Mouse (Mus musculus) forelimb bud, embryonic 11.5 days (tissue): ENCODE measurements around the gene Gm20708.
"Not testable (repeated sequence)": the region's sequence is repeated elsewhere in the genome, so short reads cannot be mapped to it uniquely, and the experiment has no call there.

Source experiments
- DNase-seq: peaks from one replicate; pipeline ENCODE4 v3.0.0-alpha.2; 2012; ENCODE audit warnings: low read depth, low spot score

Gene Gm20708

GRCm38 (mm10) chr11:117832086-117832969, 22.9 kb downstream of the Gm20708 start:
- peak; percentile 70 for DNase-seq

- not testable (repeated sequence) for DNase-seq
Measured at GRCm38 (mm10) chr11:117833509-117833908, 24.0 kb downstream of the Gm20708 start.

- no peak for DNase-seq
Measured at GRCm38 (mm10) chr11:117834086-117834485, 24.6 kb downstream of the Gm20708 start.

- DNase-seq, result peak; percentile 44
Measured at GRCm38 (mm10) chr11:117836306-117836705, 26.8 kb downstream of the Gm20708 start.

GRCm38 (mm10) chr11:117838572-117838971, 29.1 kb downstream of the Gm20708 start:
- no peak for DNase-seq

GRCm38 (mm10) chr11:117839021-117839420, 29.6 kb downstream of the Gm20708 start:
- no peak for DNase-seq

- no peak for DNase-seq
Measured at GRCm38 (mm10) chr11:117840910-117841309, 31.4 kb downstream of the Gm20708 start.

GRCm38 (mm10) chr11:117843434-117843833, 34.0 kb downstream of the Gm20708 start:
- DNase-seq, result no peak

GRCm38 (mm10) chr11:117844997-117845396, 35.5 kb downstream of the Gm20708 start:
- no peak for DNase-seq

- no peak for DNase-seq
Measured at GRCm38 (mm10) chr11:117845651-117846050, 36.2 kb downstream of the Gm20708 start.

GRCm38 (mm10) chr11:117846640-117847039, 37.2 kb downstream of the Gm20708 start:
- DNase-seq, result no peak

GRCm38 (mm10) chr11:117847593-117848215, 38.2 kb downstream of the Gm20708 start:
- no peak for DNase-seq

- DNase-seq, result no peak
Measured at GRCm38 (mm10) chr11:117848271-117848984, 39.0 kb downstream of the Gm20708 start.

GRCm38 (mm10) chr11:117848985-117849671, 39.7 kb downstream of the Gm20708 start, which contains the start of gene Birc5:
Birc5 (plus strand) TSS chr11:117849251.
- DNase-seq, result peak; percentile 95

GRCm38 (mm10) chr11:117852875-117853274, 43.4 kb downstream of the Gm20708 start:
- no peak for DNase-seq

GRCm38 (mm10) chr11:117854241-117854640, 44.8 kb downstream of the Gm20708 start:
- no peak for DNase-seq

GRCm38 (mm10) chr11:117855360-117855759, 45.9 kb downstream of the Gm20708 start:
- DNase-seq, result no peak

- DNase-seq, result no peak
Measured at GRCm38 (mm10) chr11:117855975-117856374, 46.5 kb downstream of the Gm20708 start.

- DNase-seq, result no peak
Measured at GRCm38 (mm10) chr11:117857462-117857861, 48.0 kb downstream of the Gm20708 start.

- no peak for DNase-seq
Measured at GRCm38 (mm10) chr11:117858392-117858791, 48.9 kb downstream of the Gm20708 start.

GRCm38 (mm10) chr11:117860601-117861000, 51.1 kb downstream of the Gm20708 start, which contains the start of gene Tmem235:
Tmem235 (plus strand) TSS chr11:117860752.
- DNase-seq, result no peak
